Mouse (Mus musculus) megakaryocyte, embryonic 14.5 days (primary cell): ENCODE measurements around the gene Cap1. TPM values are rescaled to one million over a fixed set of nuclear protein-coding genes. Genes with fewer than 3 reads are reported as not detected.
A peak's percentile ranks its signal among the peaks of the same experiment; 100 is the strongest.

ENCODE experiments used
- H3K27me3 ChIP-seq: replicated peaks from 2 replicates; pipeline ENCODE3; 2012; ENCODE audit warnings: inconsistent platforms
- H3K36me3 ChIP-seq: replicated peaks from 2 replicates; pipeline ENCODE3; 2012; ENCODE audit warnings: low read length, inconsistent platforms, mixed read lengths
- H3K4me1 ChIP-seq: 2 replicates; pipeline ENCODE4 v1.6.1; 2012; ENCODE audit warnings: inconsistent platforms
- H3K4me3 ChIP-seq: replicated peaks from 2 replicates; pipeline ENCODE3; 2012; ENCODE audit warnings: moderate library complexity, mild to moderate bottlenecking, inconsistent platforms
- H3K9me3 ChIP-seq: 2 replicates; pipeline ENCODE4 v1.6.1; 2012; ENCODE audit warnings: inconsistent platforms
- FLI1 ChIP-seq: IDR thresholded peaks from 2 replicates; pipeline ENCODE4 v1.6.1; 2012; ENCODE audit warnings: low read length, inconsistent platforms, mixed read lengths
- GATA1 ChIP-seq: IDR thresholded peaks from 3 replicates; pipeline ENCODE4 v1.6.1; 2012; ENCODE audit warnings: mixed read lengths, low read length, inconsistent platforms, borderline replicate concordance
- polyA plus RNA-seq: library from polyadenylated mRNA; stranded (reverse); fragments of >175 nt; gene quantifications from 2 replicates; pipeline ENCODE4 v1.2.3, GENCODE M21; 2012; ENCODE audit warnings: low replicate concordance; ENCODE audit not compliant: insufficient read depth

The Cap1 gene
- polyA plus RNA-seq, 1 experiment, result 145 TPM

DNA sequence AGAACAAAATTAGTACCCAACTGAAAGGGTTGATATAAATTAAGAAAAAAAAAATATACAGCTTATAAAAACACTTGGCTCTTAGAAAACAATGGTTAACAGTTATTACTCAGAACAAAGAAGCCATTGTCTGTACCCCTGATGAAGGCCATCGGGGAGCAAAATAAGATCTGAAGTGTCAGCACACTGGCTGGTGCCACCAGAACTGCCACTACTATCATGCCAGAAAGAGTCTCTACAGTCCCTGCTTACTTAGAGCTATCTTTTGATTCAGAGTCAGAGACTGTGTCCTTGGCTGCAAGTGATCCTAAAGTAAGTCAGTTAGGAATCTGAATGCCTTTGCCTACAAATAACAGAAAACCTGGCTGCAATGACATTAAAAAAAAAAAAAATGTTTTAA is 5.7 kb upstream of the Cap1 start:
- TF ChIP-seq FLI1 (no peak), GATA1 (no peak)
- no peaks in the 10 kb centered on the region for H3K27me3 ChIP-seq
- H3K9me3 ChIP-seq, result 0 out of 2 replicates have a peak, but pooled peaks cover 9% of the 10 kb centered on the region

DNA sequence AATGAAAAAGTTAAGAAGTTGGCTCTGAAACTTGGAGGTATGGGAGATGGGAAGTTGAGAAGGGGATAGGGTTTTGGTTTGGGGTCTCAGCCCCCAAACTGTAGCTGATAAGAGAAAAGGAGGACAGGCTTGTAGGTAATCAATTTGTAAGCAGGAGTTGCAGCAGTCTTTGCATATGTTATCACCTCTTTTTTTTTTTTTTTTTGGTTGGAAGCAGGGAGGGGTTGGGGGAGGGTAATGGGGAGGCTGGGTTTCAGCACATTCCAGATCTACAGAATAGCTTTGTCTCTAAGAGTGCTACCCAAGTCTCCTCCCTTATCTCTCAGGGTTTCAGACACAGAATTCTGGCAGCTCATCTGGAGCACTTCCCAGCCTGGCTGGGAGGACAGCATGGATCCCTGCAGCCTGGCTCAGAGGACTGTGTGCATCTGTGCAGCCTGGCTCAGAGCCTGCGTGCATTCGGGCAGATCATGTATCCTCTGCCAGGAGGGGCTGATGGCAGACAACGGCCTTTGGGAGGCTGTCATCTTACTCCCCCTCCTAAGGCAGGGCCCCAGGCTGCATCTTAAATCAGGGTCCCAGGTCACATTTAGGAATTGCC is 5.1 kb upstream of the Cap1 start:
- H3K36me3 ChIP-seq, result peaks cover 7% of the 10 kb centered on the region
- 0 out of 2 replicates have a peak, but pooled peaks cover 9% of the 10 kb centered on the region for H3K9me3 ChIP-seq
- H3K4me1 ChIP-seq, result peaks cover 96% of the 10 kb centered on the region
- no peaks in the 10 kb centered on the region for H3K27me3 ChIP-seq
- H3K4me3 ChIP-seq, result peak overlapping the region; percentile 80
- TF ChIP-seq GATA1 (no peak; the same call in 2 of the 3 replicates), FLI1 (no peak)

More for the DNA sequence above, 5.7 kb upstream of the Cap1 start:
- peak overlapping the region; percentile 71 for H3K4me3 ChIP-seq
- H3K36me3 ChIP-seq, result peaks cover 7% of the 10 kb centered on the region
- H3K4me1 ChIP-seq, result peaks cover 98% of the 10 kb centered on the region

DNA sequence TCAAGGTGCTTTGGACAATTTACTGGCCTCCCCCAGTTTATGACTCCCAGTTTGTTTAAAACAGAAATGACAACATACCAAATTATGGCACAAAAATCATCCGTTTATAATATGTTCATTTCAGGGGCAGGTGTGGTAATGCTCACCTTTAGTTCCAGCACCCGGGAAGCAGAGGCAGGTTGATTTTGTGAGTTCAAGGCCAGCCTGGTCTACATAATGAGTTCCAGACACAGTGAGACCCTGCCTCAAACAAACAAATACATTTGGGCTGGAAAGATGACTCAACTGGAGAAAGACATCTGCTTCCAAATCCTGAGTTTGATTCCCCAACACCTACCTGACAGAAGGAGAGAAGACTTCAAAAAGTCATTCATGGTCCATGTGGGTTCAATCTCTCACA is 1.5 kb upstream of the Cap1 start:
- Histone ChIP-seq H3K27me3 (no peaks in the 10 kb centered on the region), H3K9me3 (no peaks in the 10 kb centered on the region), H3K4me3 (peak overlapping the region; percentile 92), H3K4me1 (peaks cover 69% of the 10 kb centered on the region), H3K36me3 (peaks cover 15% of the 10 kb centered on the region)
- no peak for TF ChIP-seq GATA1
- no peak for TF ChIP-seq FLI1

DNA sequence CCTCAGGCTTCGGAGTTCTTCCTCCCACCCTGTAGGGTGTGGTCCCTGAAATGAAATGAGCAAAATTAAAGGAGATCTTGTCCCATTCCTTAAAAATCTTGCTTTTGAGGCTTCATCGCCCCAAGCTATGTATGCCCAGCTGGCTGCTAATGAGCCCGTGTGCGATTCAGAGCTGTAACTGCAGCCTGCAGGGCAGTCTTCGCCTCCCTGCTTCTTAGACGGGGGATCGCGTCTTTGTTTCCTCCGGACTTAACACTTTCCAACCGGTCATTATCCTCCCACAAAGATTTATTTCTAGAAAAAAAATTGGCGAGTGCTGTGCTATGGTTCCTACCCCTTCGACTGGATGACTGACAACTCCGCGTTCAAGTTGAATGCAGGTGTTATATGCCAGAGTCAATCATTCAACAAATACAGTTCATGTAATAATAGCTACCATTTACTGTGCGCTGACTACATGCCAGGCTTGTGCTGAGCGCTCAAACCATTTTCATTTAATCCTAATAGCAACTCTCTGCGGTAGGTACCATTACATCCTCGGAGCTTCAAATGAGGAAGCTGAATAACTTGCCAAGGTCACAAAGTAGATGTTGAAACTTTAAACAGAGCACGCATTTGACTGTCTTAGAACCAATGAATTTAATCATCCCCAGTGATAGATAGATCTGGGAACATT is 861 bp upstream of the Cap1 start:
- TF ChIP-seq FLI1, result no peak
- TF ChIP-seq GATA1, result no peak
- H3K4me1 ChIP-seq, result peaks cover 69% of the 10 kb centered on the region
- H3K27me3 ChIP-seq, result no peaks in the 10 kb centered on the region

DNA sequence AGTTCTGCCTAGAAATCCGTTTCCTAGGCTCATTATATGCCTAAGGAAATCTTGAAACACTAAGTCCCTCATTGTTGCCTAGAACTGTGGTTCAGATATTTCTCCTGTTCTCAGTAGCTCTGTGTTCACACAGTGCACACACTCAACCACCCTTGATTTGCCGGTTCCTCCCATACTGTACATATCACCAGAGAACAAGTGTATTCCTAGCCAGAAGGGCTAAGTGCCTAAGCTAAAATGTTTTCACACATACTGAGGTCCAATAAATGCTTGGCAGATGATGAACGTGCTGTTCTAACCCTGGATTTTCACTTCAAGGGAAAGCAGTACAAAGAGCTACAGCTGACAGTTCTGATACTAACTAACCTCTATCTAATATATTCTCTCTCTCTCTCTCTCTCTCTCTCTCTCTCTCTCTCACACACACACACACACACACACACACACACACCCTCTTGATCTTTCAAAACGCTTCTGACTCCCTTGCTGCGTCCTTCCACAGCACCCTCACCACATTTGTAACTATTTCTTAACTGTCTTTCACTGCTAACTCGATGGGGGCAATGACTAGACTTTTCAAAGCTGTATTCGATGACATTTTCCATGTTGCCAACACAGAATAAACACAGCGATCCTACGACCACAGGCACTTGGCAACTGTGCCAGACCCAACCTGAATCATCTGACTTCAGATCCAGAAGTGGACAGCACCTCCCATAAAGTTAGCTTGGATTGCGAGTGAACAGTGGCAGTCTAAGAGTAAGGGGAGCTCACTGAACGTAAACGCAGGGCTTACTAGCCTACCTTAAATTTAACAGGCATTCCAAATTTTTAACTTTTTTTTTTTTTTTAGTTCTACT is 1.1 kb downstream of the Cap1 start:
- Histone ChIP-seq H3K4me1 (peaks cover 67% of the 10 kb centered on the region), H3K36me3 (peaks cover 36% of the 10 kb centered on the region), H3K4me3 (peak overlapping the region; percentile 92), H3K9me3 (no peaks in the 10 kb centered on the region), H3K27me3 (no peaks in the 10 kb centered on the region)
- TF ChIP-seq FLI1 (no peak), GATA1 (no peak)

More for the DNA sequence above, 861 bp upstream of the Cap1 start:
- peak overlapping the region; percentile 92 for H3K4me3 ChIP-seq
- H3K36me3 ChIP-seq, result peaks cover 21% of the 10 kb centered on the region
- no peaks in the 10 kb centered on the region for H3K9me3 ChIP-seq

DNA sequence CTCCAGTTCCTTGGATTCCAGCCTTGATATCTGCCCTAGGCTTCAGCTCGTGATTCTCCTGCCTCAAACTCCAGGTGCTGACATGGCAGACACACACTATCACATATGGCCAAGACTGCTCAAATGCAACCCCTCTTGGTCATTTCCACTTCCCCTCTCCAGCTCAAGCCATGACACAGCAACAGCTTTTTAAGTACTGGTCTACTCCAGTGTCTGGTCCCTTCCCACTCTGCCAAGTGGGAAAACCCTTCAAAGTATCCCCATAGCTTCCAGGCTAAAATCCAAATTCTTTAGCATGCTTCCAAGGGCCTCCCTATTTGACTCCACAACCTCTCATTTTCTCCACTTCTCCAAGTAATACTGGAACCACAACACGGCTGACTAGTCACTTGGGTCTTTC is 1.8 kb downstream of the Cap1 start:
- no peaks in the 10 kb centered on the region for H3K9me3 ChIP-seq
- H3K4me1 ChIP-seq, result peaks cover 63% of the 10 kb centered on the region
- peaks cover 39% of the 10 kb centered on the region for H3K36me3 ChIP-seq
- H3K27me3 ChIP-seq, result no peaks in the 10 kb centered on the region
- TF ChIP-seq GATA1 (no peak), FLI1 (no peak)
- H3K4me3 ChIP-seq, result peak overlapping the region; percentile 92

DNA sequence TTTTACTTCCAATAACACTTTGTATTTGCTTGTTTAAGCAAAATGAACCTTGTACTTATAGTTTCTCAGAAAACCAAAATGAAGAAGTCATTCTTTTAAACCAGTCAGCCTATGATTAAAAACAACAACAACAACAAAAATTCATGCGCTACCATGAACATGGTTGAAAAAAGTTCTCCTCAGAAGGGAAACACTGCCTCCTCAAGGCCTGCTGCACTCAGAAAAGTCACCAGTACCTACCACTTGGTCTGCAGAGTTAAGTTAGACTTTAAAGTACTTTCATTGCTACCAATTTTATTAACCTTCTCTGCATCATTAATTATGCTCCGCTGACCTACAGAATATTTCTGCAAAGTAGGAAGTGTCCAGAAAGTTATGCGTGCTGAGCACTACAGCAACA is 2.6 kb downstream of the Cap1 start:
- TF ChIP-seq FLI1 (no peak), GATA1 (no peak)
- peaks cover 63% of the 10 kb centered on the region for H3K4me1 ChIP-seq
- H3K4me3 ChIP-seq, result peak overlapping the region; percentile 92
- H3K27me3 ChIP-seq, result no peaks in the 10 kb centered on the region
- peaks cover 47% of the 10 kb centered on the region for H3K36me3 ChIP-seq
- no peaks in the 10 kb centered on the region for H3K9me3 ChIP-seq

DNA sequence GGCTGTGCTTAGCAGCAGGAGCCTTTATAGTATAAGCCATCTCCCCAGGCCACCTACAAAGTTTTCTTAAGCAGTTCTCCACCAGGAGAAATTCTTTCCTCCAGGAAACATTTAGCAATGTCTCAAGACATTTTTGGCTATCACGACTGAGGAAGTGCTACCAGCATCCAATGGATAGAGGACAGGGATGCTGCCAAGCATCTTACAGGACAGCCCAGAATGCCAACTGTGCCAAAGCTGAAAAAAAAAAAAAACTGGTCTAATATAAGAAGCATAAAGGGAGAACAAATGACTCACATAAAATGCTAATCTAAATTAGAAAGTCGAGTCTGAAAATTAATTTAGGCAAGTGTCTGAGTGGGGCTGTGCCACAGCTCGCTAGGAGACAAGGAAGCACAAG is 3.3 kb downstream of the Cap1 start:
- Histone ChIP-seq H3K4me3 (peak overlapping the region; percentile 92), H3K4me1 (peaks cover 63% of the 10 kb centered on the region), H3K36me3 (peaks cover 53% of the 10 kb centered on the region), H3K27me3 (no peaks in the 10 kb centered on the region), H3K9me3 (no peaks in the 10 kb centered on the region)
- TF ChIP-seq FLI1 (no peak), GATA1 (no peak)

DNA sequence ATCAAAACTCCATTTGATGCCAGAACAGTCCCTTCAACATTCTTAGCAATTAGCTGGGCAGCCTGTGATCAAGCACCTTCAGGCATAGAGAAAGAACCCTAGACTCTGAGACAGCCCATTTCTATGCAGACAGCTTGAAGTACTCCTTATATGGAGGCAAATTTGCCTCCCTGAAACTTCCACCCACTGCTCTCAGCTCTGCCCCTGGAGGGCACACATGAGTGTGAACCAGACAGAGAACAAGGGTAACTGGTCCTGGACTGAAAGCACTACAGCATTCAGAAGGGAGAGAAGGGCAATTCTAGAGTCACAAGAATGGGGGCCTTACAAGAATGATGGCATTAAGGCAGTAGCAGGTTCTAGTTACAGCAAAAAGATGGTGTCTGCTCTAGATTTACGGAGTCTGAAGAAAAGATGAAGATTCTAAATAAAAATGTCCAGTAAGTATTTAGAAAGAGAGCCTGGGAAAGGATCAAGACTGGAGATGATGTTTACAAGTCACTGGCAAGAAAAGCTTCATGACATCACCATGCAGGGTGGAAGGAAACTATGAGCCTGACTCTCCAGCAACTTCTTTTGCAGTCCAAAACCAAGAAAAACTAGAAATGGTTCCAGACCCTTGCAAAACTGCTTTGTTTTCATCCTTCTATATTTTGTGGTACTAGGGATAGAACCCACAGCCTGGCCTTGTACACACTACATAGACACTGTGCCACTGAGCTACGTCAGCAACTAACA is 7.4 kb downstream of the Cap1 start:
- H3K27me3 ChIP-seq, result no peaks in the 10 kb centered on the region
- H3K36me3 ChIP-seq, result peaks cover 80% of the 10 kb centered on the region
- H3K4me1 ChIP-seq, result peaks cover 84% of the 10 kb centered on the region
- H3K4me3 ChIP-seq, result peak overlapping the region; percentile 77
- no peak for TF ChIP-seq GATA1
- TF ChIP-seq FLI1, result no peak
- no peaks in the 10 kb centered on the region for H3K9me3 ChIP-seq
